Mouse (Mus musculus): ENCODE measurements around the gene Tnni3k.

The Tnni3k gene

GRCm38 (mm10) chr3:154800888-154801429 is 254.2 kb downstream of the Tnni3k start:
- in situ Hi-C loops (cut with MboI; ENCODE audit: low pct_unique_long_range_greater_than_20kb in 1 of 2, low sequenced_read_pairs in 2 of 2, unreplicated experiment in 1 of 2): no loop called here

- in situ Hi-C loops (cut with MboI; ENCODE audit: low pct_unique_long_range_greater_than_20kb in 1 of 2, low sequenced_read_pairs in 2 of 2, unreplicated experiment in 1 of 2): no loop called here
These were observed 254.8 kb downstream of the Tnni3k start for GRCm38 (mm10) chr3:154800454-154800853.

- in situ Hi-C loops (cut with MboI; ENCODE audit: low pct_unique_long_range_greater_than_20kb in 1 of 2, low sequenced_read_pairs in 2 of 2, unreplicated experiment in 1 of 2): no loop called here
These were observed 256.4 kb downstream of the Tnni3k start for GRCm38 (mm10) chr3:154798806-154799205.

- in situ Hi-C loops (cut with MboI; ENCODE audit: low pct_unique_long_range_greater_than_20kb in 1 of 2, low sequenced_read_pairs in 2 of 2, unreplicated experiment in 1 of 2): no loop called here
These were observed 261.6 kb downstream of the Tnni3k start for GRCm38 (mm10) chr3:154793571-154793970.

DNA sequence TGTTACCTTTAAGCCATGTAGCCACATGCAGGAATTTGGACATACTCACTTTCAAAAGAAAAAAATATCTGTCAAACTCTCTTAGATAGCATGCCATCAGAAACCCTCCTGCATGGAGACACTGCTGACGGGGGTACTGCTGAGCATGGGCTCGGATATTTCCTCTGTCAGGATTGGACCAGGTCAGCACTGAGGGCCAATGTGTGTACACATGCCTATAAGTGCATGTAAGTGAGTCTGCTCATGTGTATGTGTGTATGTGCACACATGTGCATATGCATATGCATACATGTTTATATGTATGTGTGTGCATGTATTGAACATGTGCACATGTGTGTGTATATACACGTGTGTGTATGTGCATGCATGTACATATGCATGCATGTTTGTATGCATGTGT is 267.6 kb downstream of the Tnni3k start:
- in situ Hi-C loops (cut with MboI; ENCODE audit: low pct_unique_long_range_greater_than_20kb in 1 of 2, low sequenced_read_pairs in 2 of 2, unreplicated experiment in 1 of 2): no loop called here

DNA sequence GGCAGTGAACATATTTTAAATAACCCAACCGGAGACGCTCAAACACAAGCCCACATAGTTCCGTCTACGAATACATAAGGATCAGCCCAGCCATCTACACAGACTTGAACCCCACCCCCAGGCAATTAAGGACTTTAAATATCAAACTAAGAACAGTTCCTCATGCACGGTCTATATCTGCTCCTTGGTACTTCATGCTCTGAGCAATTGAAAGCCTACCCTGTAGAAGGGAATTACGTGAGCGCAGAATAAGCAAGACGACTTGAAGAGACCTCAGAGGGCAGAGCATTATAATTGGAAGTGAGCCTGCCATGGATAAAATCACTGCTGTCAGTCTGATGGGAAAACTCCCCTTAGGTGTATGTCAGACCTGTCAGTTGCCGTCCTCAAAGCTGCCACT is 268.9 kb downstream of the Tnni3k start:
- in situ Hi-C loops (cut with MboI; ENCODE audit: low pct_unique_long_range_greater_than_20kb in 1 of 2, low sequenced_read_pairs in 2 of 2, unreplicated experiment in 1 of 2): no loop called here

DNA sequence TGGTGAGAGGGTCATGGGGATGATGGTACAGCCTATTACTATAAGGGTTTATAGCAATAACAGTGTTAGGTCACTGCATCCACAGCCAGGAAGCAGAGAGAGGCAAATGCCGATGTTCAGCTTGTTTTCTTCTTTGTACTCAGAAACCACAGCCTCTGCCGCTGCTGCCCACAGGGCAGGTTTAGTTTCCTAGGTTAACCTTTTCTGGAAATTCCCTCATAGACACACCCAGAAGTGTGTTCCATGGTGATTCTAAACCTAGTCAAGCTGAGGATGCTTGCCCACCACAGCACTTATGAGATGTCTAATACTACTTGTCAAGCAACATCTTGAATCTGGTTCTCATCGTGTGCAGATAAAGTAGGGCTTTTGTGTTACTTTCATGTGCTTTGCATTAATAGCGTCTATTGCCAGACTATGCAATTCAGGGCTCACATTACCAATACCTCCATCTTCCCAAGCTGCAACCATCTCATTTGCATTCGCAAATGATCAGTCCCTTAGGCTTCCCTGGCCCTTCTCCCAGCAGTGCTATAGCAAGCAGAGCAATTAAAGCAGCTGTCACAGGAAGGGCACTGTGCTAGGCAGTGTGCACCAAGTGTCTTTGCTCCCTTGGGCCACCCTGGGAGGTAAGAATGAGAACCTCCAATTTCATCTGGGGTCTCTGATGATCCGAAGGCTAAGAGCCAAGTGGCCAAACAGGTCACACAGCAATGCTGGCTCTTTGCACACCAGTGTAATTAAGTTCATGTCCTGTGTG is 276.2 kb downstream of the Tnni3k start:
- in situ Hi-C loops (cut with MboI; ENCODE audit: low pct_unique_long_range_greater_than_20kb in 1 of 2, low sequenced_read_pairs in 2 of 2, unreplicated experiment in 1 of 2): no loop called here

GRCm38 (mm10) chr3:154771651-154772050 is 283.6 kb downstream of the Tnni3k start:
- in situ Hi-C loops (cut with MboI; ENCODE audit: low pct_unique_long_range_greater_than_20kb in 1 of 2, low sequenced_read_pairs in 2 of 2, unreplicated experiment in 1 of 2): no loop called here

DNA sequence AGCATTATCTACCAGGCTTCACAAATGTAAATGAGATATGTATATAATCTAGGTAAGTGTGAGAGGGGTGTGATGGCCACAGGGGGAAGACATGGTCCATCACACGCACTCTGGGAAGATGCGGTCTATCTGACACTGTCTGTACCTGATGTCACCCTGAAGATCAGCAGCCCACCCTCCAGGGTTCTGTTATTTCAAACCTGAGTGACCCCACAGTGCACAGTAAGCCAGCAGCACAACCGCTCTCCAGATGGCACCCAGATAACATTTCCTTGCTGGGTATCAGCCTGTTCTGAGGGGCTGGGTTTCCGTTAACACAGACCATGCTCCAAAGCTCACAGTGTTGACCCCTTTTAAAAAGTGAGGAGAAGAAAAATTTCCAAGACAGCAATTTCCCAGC is 288.9 kb downstream of the Tnni3k start:
- in situ Hi-C loops (cut with MboI; ENCODE audit: low pct_unique_long_range_greater_than_20kb in 1 of 2, low sequenced_read_pairs in 2 of 2, unreplicated experiment in 1 of 2): no loop called here

DNA sequence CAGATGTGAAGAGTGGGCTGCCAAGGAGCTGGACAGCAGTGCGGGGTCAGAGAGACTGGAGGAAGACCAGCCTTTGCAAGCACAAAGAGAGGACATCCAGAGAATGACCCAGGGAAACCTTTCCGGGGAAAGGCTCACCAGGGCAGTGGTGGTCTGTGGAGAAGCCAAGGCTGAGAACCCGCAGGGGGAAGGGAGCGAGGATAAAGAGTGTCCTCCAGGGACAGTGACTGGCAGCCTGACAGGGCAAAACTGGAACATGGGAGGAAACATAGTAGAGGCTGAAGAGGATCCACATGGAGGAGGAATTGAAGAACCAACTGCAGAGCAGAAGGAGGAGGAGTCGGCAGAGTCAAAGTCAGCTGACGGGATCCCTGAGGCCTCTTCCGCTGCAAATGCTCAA is 291.1 kb downstream of the Tnni3k start:
- in situ Hi-C loops (cut with MboI; ENCODE audit: low pct_unique_long_range_greater_than_20kb in 1 of 2, low sequenced_read_pairs in 2 of 2, unreplicated experiment in 1 of 2): no loop called here

DNA sequence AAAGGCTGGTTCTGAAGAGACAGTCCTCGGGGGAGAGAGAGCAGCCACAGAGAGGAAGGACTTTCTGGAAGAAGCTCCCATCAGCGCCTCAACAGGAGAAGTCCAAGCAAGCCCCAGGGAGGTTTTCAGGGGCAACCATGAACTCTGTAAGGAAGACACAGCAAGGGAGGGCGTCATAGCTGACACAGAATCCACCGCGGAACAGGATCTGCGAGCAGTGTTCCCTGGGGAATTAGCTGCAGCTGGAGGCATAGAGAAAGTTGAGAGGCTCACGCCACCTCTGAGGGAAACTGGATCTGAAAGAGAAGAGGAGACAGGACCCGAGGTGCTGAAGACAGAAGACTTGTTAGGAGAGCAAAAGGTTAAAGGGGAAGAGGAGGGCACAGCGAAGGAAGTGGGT is 291.8 kb downstream of the Tnni3k start:
- in situ Hi-C loops (cut with MboI; ENCODE audit: low pct_unique_long_range_greater_than_20kb in 1 of 2, low sequenced_read_pairs in 2 of 2, unreplicated experiment in 1 of 2): no loop called here

- in situ Hi-C loops (cut with MboI; ENCODE audit: low pct_unique_long_range_greater_than_20kb in 1 of 2, low sequenced_read_pairs in 2 of 2, unreplicated experiment in 1 of 2): no loop called here
These were observed 294.1 kb downstream of the Tnni3k start for GRCm38 (mm10) chr3:154761108-154761507.

- in situ Hi-C loops (cut with MboI; ENCODE audit: low pct_unique_long_range_greater_than_20kb in 1 of 2, low sequenced_read_pairs in 2 of 2, unreplicated experiment in 1 of 2): no loop called here
These were observed 297.1 kb downstream of the Tnni3k start for GRCm38 (mm10) chr3:154758089-154758488.

DNA sequence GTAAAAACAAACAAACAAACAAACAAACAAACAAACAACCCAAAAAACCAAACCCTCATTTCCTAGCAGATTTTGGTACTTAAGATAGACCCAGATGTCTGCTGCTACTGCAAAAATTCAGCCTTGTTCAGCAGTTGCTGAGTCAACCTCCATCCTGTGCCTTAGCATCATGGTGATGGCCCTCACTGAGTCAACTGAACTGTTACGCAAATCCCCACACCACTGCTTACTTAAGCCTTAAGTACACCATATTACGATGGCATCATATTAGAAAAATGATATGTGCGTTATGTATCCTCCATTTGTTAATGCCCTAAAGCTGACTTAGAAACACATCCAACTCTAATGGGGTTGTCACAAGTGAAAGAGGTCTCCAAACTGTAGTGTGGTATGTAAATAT is 300.0 kb downstream of the Tnni3k start:
- in situ Hi-C loops (cut with MboI; ENCODE audit: low pct_unique_long_range_greater_than_20kb in 1 of 2, low sequenced_read_pairs in 2 of 2, unreplicated experiment in 1 of 2): no loop called here

DNA sequence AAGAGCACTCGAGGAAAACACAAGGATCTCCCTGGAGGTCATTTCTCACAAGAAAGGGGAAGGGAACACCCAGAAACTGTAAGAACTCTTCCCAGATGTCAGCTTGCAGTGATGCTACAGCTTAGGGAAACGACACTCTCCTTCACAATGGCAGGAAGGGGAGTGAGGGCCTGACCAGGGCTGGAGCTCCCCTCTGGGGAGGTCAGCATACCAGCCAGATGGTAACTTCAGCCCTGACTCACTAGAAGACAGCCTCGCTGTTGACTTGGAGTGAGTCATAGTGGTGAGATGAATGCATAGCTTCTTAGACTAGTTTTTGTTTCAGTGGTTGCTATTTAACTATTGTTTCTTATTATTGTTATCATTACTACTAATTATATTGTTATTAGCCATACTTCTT is 300.7 kb downstream of the Tnni3k start:
- in situ Hi-C loops (cut with MboI; ENCODE audit: low pct_unique_long_range_greater_than_20kb in 1 of 2, low sequenced_read_pairs in 2 of 2, unreplicated experiment in 1 of 2): no loop called here

DNA sequence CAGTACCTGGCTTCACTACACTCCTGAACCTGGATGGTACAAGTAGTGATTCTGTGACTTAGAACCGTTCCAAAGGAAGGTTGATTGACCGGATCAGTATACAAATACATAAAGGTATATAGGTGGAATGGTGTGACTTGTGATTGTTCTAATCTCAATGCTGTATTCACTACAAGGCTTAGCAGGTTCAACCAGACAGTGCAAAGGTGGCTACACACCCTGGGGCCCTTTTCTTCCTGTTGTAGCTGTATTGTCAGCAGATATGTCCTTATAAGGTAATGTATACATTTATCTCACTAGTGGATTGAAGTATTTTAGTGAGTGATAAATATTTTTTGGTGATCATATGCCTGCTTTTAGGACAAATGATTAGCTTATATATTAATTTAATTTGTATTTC is 310.9 kb downstream of the Tnni3k start:
- in situ Hi-C loops (cut with MboI; ENCODE audit: low pct_unique_long_range_greater_than_20kb in 1 of 2, low sequenced_read_pairs in 2 of 2, unreplicated experiment in 1 of 2): no loop called here

DNA sequence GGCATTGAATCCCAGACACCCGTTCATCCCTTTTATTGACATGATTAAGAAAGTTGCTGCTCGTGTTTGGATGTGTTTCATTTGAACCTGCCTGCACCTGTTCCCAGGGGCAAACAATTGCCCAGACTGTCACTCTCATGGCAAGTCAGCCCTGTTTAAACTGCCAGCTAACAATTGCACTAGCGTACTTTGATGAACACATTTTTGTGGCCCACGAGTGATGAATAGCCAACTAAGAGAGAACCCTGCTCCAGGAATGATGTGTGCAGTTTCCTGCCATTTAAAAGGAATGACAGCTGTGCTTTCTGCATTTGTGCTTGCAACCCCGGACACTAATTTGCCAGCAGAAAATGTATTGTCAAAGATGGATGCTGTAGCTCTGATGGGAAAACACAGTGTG is 312.3 kb downstream of the Tnni3k start:
- in situ Hi-C loops (cut with MboI; ENCODE audit: low pct_unique_long_range_greater_than_20kb in 1 of 2, low sequenced_read_pairs in 2 of 2, unreplicated experiment in 1 of 2): no loop called here

DNA sequence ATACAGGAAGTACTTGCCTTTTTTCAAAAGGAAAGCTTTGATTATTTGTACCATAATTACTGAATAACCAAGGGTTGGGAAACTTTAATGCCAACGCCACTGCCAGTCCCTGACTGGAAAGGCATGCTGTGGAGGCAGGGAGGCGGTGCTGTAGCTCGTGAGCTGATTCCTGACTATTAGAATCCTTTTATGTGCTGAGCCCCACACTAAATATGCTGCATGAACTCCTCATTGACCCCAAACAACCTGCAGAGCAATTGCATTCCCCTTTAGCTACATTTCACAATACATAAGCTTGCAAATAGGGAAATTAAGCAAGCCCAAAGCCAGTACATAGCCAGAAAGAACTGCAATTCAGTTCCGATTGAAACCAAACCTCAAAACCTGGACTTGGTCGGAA is 313.7 kb downstream of the Tnni3k start:
- in situ Hi-C loops (cut with MboI; ENCODE audit: low pct_unique_long_range_greater_than_20kb in 1 of 2, low sequenced_read_pairs in 2 of 2, unreplicated experiment in 1 of 2): no loop called here
